14 mouse cellular contexts compared by ENCODE assay signal in genomic region chr10:43694508-43694907, GRCm38 (mm10).
DNase-seq lines count a peak whose midpoint lies in the region; ATAC-seq and TF ChIP-seq lines count a peak whose summit lies in the region.
"Had no signal": no experiment of that assay in that cellular context is flagged by ENCODE, and none has a peak within 500 bp of the region (broad histone marks: within the 10 kb centered on the region; RNA-seq: fewer than 3 reads in every experiment).

No protein-coding gene starts in this region.

- no peak for TF ChIP-seq POLR2A in MEL (IDR thresholded peaks at IDR 0.05; ENCODE audit: control insufficient read depth in 1 of 2, insufficient read depth in 1 of 2, low read depth in 1 of 2, low read length in 2 of 2, poor library complexity in 1 of 2)

- H3K4me2 ChIP-seq in heart, embryonic 13.5 days, result no peak overlapping the region
- no peak overlapping the region for H3K4me2 ChIP-seq in embryonic facial prominence, embryonic 14.5 days (ENCODE audit: low read depth, low read length)
- H3K4me2 ChIP-seq in limb, embryonic 15.5 days, result no peak overlapping the region
- H3K4me2 ChIP-seq in hindbrain, embryonic 13.5 days, result no peak overlapping the region
- H3K4me2 ChIP-seq: forebrain, embryonic 15.5 days had no signal

- peaks cover 38% of the 10 kb centered on the region for H3K4me1 ChIP-seq in heart, embryonic 13.5 days
- peaks cover 7 to 29% of the 10 kb centered on the region in 2 experiments for H3K4me1 ChIP-seq in MEL (ENCODE audit: control insufficient read depth in 1 of 2, insufficient read depth in 2 of 2, low read length in 2 of 2)
- peaks cover 23% of the 10 kb centered on the region for H3K4me1 ChIP-seq in embryonic facial prominence, embryonic 14.5 days (ENCODE audit: control insufficient read depth, insufficient read depth, low read length)
- peaks cover 20% of the 10 kb centered on the region for H3K4me1 ChIP-seq in limb, embryonic 15.5 days
- H3K4me1 ChIP-seq in hindbrain, embryonic 13.5 days (replicated peaks), result 0 out of 2 replicates have a peak, but pooled peaks cover under 1% of the 10 kb centered on the region

- no peak for TF ChIP-seq RAD21 in MEL (IDR thresholded peaks at IDR 0.05; ENCODE audit: low read depth, low read length)

- DNase-seq in heart, postnatal 14 days, result no peak
- peak; percentile 37 for DNase-seq in MEL (ENCODE audit: low read depth, low spot score)
- peak; percentile 86 for DNase-seq in embryonic facial prominence, embryonic 14.5 days (ENCODE audit: low spot score)
- no peak for DNase-seq in urinary bladder, adult 18-20 months (ENCODE audit: low spot score in 2 of 2)
- no peak for DNase-seq in layer of hippocampus, adult 8-10 months (ENCODE audit: low spot score in 2 of 2)
- DNase-seq: cerebellum, adult 11 months; lung, adult 2 months; thymus, postnatal 14 days had no signal

- WGBS in heart, embryonic 13.5 days, result 25% methylated on average over 6 of the region's 6 CpGs
- WGBS in embryonic facial prominence, embryonic 14.5 days, result 24% methylated on average over 6 of the region's 6 CpGs
- WGBS in limb, embryonic 15.5 days, result 30% methylated on average over 6 of the region's 6 CpGs
- 38% methylated on average over 6 of the region's 6 CpGs for WGBS in hindbrain, embryonic 13.5 days

- H3K9me3 ChIP-seq in heart, embryonic 13.5 days, result no peaks in the 10 kb centered on the region
- H3K9me3 ChIP-seq in MEL (replicated peaks; ENCODE audit: insufficient read depth, low read length), result no peaks in the 10 kb centered on the region
- no peaks in the 10 kb centered on the region for H3K9me3 ChIP-seq in embryonic facial prominence, embryonic 14.5 days (ENCODE audit: control insufficient read depth, low read length)
- H3K9me3 ChIP-seq in limb, embryonic 15.5 days, result no peaks in the 10 kb centered on the region
- no peaks in the 10 kb centered on the region for H3K9me3 ChIP-seq in hindbrain, embryonic 13.5 days
- H3K9me3 ChIP-seq: forebrain, embryonic 15.5 days had no signal

- TF ChIP-seq CTCF in MEL (IDR thresholded peaks at IDR 0.05 in 2 of 3, conservative IDR thresholded peaks at IDR 0.05 in 1 of 3; ENCODE audit: control insufficient read depth in 1 of 3, insufficient read depth in 1 of 3, low read depth in 2 of 3, low read length in 3 of 3, poor library complexity in 1 of 3, severe bottlenecking in 1 of 3), result no peak

- 0 out of 2 replicates have a peak overlapping the region, but pooled peaks have one; percentile 36 for H3K27ac ChIP-seq in heart, embryonic 13.5 days (replicated peaks)
- no peak overlapping the region for H3K27ac ChIP-seq in MEL (ENCODE audit: control insufficient read depth, low read depth, low read length)
- no peak overlapping the region for H3K27ac ChIP-seq in embryonic facial prominence, embryonic 14.5 days (replicated peaks; ENCODE audit: low read depth, low read length)
- H3K27ac ChIP-seq in limb, embryonic 15.5 days, result peak overlapping the region; percentile 22; the same call in 1 of the 2 replicates
- no peak overlapping the region for H3K27ac ChIP-seq in hindbrain, embryonic 13.5 days
- H3K27ac ChIP-seq: forebrain, embryonic 15.5 days had no signal

- no peak overlapping the region for H3K4me3 ChIP-seq in heart, embryonic 13.5 days
- no peak overlapping the region for H3K4me3 ChIP-seq in MEL (ENCODE audit: control insufficient read depth in 1 of 2, insufficient read depth in 1 of 2, low read depth in 2 of 2, low read length in 2 of 2)
- no peak overlapping the region for H3K4me3 ChIP-seq in embryonic facial prominence, embryonic 14.5 days (ENCODE audit: low read depth, low read length)
- no peak overlapping the region for H3K4me3 ChIP-seq in limb, embryonic 15.5 days
- no peak overlapping the region for H3K4me3 ChIP-seq in hindbrain, embryonic 13.5 days
- H3K4me3 ChIP-seq: forebrain, embryonic 15.5 days had no signal

- H3K9ac ChIP-seq in heart, embryonic 13.5 days, result no peak overlapping the region
- H3K9ac ChIP-seq in MEL (ENCODE audit: control insufficient read depth, low read depth, low read length, poor library complexity, severe bottlenecking), result no peak overlapping the region
- H3K9ac ChIP-seq in embryonic facial prominence, embryonic 14.5 days (ENCODE audit: low read depth, low read length), result no peak overlapping the region
- no peak overlapping the region for H3K9ac ChIP-seq in limb, embryonic 15.5 days
- H3K9ac ChIP-seq in hindbrain, embryonic 13.5 days, result no peak overlapping the region
- H3K9ac ChIP-seq: forebrain, embryonic 15.5 days had no signal

- intact Hi-C loops in heart, postnatal 14 days (cut with DNase I), result no loop called here

- no peaks in the 10 kb centered on the region for H3K27me3 ChIP-seq in heart, embryonic 13.5 days (replicated peaks)
- H3K27me3 ChIP-seq in MEL (ENCODE audit: control insufficient read depth in 1 of 2, insufficient read depth in 2 of 2, low read length in 2 of 2), result no peaks in the 10 kb centered on the region; a peak in 1 of 4 replicates
- peaks cover 7% of the 10 kb centered on the region; the same call in 1 of the 2 replicates for H3K27me3 ChIP-seq in embryonic facial prominence, embryonic 14.5 days (replicated peaks; ENCODE audit: control insufficient read depth, insufficient read depth, low read length)
- H3K27me3 ChIP-seq in limb, embryonic 15.5 days, result no peaks in the 10 kb centered on the region
- H3K27me3 ChIP-seq in hindbrain, embryonic 13.5 days, result no peaks in the 10 kb centered on the region
- H3K27me3 ChIP-seq: CH12.LX; forebrain, embryonic 15.5 days had no signal

- ATAC-seq in heart, embryonic 13.5 days (ENCODE audit: extremely low read depth, insufficient number of reproducible peaks, low FRiP score, low TSS enrichment), result no peak
- ATAC-seq in embryonic facial prominence, embryonic 14.5 days (ENCODE audit: low read depth), result peak; percentile 90
- ATAC-seq in limb, embryonic 15.5 days (ENCODE audit: insufficient number of reproducible peaks, low FRiP score, low TSS enrichment, low read depth), result no peak
- no peak for ATAC-seq in hindbrain, embryonic 13.5 days (ENCODE audit: low FRiP score)
- ATAC-seq: forebrain, embryonic 15.5 days; hindbrain, embryonic 16.5 days had no signal

- H3K36me3 ChIP-seq in heart, embryonic 13.5 days, result no peaks in the 10 kb centered on the region
- H3K36me3 ChIP-seq in MEL (ENCODE audit: control insufficient read depth in 1 of 2, insufficient read depth in 2 of 2, low read length in 2 of 2), result peaks cover 0 to 16% of the 10 kb centered on the region in 2 experiments; a peak in 2 of 4 replicates
- no peaks in the 10 kb centered on the region for H3K36me3 ChIP-seq in embryonic facial prominence, embryonic 14.5 days (ENCODE audit: control insufficient read depth, insufficient read depth, low read length)
- no peaks in the 10 kb centered on the region for H3K36me3 ChIP-seq in limb, embryonic 15.5 days
- H3K36me3 ChIP-seq in hindbrain, embryonic 13.5 days, result no peaks in the 10 kb centered on the region
- H3K36me3 ChIP-seq: forebrain, embryonic 15.5 days had no signal

- no peaks in the 10 kb centered on the region for H3K79me2 ChIP-seq in MEL (ENCODE audit: control insufficient read depth, insufficient read depth, low read length, poor library complexity)

- no peak for TF ChIP-seq EP300 in MEL (IDR thresholded peaks at IDR 0.05; ENCODE audit: low read depth in 1 of 2, low read length in 2 of 2)

TF ChIP-seq in MEL, 35 proteins besides CTCF, POLR2A, EP300 and RAD21:
- no peak for TF ChIP-seq SMC3 (IDR thresholded peaks at IDR 0.05; ENCODE audit: low read depth, low read length)
- 0 out of 2 replicates have a peak, but pooled peaks have one; percentile 30 for TF ChIP-seq SIN3A (IDR thresholded peaks at IDR 0.05; ENCODE audit: low read length)
- TF ChIP-seq RCOR1 (IDR thresholded peaks at IDR 0.05; ENCODE audit: low read depth, low read length), result peak; percentile 80
- TF ChIP-seq ETS1 (IDR thresholded peaks at IDR 0.05; ENCODE audit: low read depth, low read length), result peak; percentile 69
- no peak for TF ChIP-seq USF1 (IDR thresholded peaks at IDR 0.05; ENCODE audit: low read depth, low read length)
TF ChIP-seq in MEL: peak in this region for 3.

Comparison
In these comparisons a context has a peak if more than half of its experiments do, and no peak if none do; other contexts are left out.
1. H3K27ac ChIP-seq: peak in heart, embryonic 13.5 days (single experiment) and limb, embryonic 15.5 days (single experiment); none in MEL (single experiment), embryonic facial prominence, embryonic 14.5 days (single experiment) and hindbrain, embryonic 13.5 days (single experiment).
2. DNase-seq: peak in MEL (single experiment) and embryonic facial prominence, embryonic 14.5 days (single experiment); none in heart, postnatal 14 days (0 of 2), urinary bladder, adult 18-20 months (0 of 2) and layer of hippocampus, adult 8-10 months (0 of 2).